Mouse (Mus musculus): ENCODE results near the gene Ankrd54. TPM values are rescaled to one million over a fixed set of nuclear protein-coding genes. Genes with fewer than 3 reads are reported as not detected.
A peak's percentile ranks its signal among the peaks of the same experiment; 100 is the strongest.

The Ankrd54 gene
- polyA plus RNA-seq, 1 experiment from 2014 or later, result 61.0 TPM

DNA sequence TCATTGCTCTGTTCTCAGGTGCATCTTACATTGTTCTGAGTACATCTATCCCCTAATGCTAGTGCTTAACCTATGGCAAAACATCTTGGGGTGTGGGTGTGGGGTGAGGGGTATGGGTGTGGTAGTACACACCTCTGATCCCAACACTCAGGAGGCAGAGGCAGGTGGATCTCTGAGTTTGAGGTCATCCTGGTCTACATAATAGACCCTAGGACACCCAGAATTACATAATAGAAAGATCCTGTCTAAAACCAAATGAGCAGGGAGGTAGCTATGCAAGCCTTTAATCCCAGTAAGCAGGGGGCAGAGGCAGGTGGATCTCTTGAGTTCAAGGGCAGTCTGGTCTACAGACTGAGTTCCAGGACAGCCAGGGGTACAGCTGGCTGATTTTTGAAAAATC is 11.1 kb upstream of the Ankrd54 start:
- Histone ChIP-seq H3K4me2 (no peak overlapping the region), H3K4me3 (no peak overlapping the region), H3K27me3 (replicated peaks) (no peaks in the 10 kb centered on the region), H3K4me1 (peaks cover 23% of the 10 kb centered on the region), H3K27ac (no peak overlapping the region), H3K9ac (no peak overlapping the region), H3K36me3 (replicated peaks) (peaks cover 16% of the 10 kb centered on the region), H3K9me3 (no peaks in the 10 kb centered on the region)
- ATAC-seq (replicated peaks), result no peak

DNA sequence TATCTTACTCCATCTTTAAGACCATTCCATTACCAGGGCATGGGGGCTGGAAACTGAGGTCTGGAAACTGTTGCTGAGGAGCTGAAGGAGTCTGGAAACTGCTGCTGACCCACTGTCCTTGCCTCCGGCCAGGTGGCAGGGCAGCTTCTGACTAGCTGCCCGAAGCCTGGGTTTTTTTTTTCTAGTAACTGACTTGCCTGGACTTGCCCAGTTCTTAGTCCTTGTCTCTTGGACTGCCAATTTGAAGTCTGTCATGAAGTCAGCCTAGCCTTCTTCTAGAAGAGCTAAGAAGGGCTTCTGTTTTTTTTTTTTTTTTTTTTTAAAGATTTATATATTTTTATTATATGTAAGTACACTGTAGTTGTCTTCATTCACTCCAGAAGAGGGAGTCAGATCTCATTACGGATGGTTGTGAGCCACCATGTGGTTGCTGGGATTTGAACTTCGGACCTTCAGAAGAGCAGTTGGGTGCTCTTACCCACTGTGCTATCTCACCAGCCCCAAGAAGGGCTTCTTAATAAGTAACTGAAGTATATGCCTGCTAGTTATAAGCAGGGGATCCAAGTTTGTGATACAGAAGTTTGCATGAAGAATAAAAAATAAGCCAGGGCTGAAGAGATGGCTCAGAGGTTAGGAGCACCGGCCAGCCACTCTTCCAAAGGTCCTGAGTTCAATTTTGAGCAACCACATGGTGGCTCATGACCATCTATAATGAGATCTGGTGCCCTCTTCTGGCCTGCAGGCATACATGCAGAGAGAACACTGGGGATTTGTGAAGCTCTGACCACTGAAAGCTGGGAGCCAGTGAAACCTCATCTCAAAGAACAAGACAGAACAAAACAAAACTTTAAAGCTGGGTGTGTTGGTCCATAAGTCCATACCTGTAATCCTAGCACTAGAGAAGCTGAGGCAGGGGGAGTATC is 8.7 kb upstream of the Ankrd54 start:
- Histone ChIP-seq H3K27ac (no peak overlapping the region), H3K27me3 (replicated peaks) (no peaks in the 10 kb centered on the region), H3K36me3 (replicated peaks) (no peaks in the 10 kb centered on the region), H3K9me3 (no peaks in the 10 kb centered on the region), H3K4me1 (peaks cover 16% of the 10 kb centered on the region), H3K4me3 (no peak overlapping the region), H3K9ac (no peak overlapping the region), H3K4me2 (no peak overlapping the region)
- WGBS, result 69% methylated on average over 5 of the region's 5 CpGs
- ATAC-seq (replicated peaks), result no peak

DNA sequence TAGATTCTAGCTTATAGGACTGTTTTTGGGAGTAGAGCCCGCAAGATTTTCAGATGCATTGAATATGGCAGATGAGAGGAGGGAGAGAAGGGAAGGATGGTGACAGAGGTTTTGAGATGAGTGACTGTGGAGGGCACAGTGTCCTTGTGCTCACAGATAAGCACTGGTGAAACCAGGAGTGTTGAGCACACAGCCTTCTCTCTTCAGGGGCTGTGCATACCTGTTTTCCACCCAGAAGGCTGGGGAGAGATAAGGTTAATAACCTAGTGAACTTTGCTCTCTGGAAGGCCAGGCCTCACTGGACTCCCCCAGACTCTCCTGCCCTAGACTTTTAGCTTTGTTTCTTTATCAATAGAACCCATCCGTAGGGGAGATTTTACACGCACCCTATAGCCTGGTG is 5.7 kb upstream of the Ankrd54 start:
- no peak overlapping the region for H3K9ac ChIP-seq
- no peak overlapping the region for H3K4me2 ChIP-seq
- no peaks in the 10 kb centered on the region for H3K9me3 ChIP-seq
- H3K4me1 ChIP-seq, result peaks cover 5% of the 10 kb centered on the region
- no peak for ATAC-seq (replicated peaks)
- H3K27me3 ChIP-seq (replicated peaks), result no peaks in the 10 kb centered on the region
- H3K27ac ChIP-seq, result no peak overlapping the region
- WGBS, result 86% methylated on average over 3 of the region's 3 CpGs
- no peaks in the 10 kb centered on the region for H3K36me3 ChIP-seq (replicated peaks)
- no peak overlapping the region for H3K4me3 ChIP-seq

DNA sequence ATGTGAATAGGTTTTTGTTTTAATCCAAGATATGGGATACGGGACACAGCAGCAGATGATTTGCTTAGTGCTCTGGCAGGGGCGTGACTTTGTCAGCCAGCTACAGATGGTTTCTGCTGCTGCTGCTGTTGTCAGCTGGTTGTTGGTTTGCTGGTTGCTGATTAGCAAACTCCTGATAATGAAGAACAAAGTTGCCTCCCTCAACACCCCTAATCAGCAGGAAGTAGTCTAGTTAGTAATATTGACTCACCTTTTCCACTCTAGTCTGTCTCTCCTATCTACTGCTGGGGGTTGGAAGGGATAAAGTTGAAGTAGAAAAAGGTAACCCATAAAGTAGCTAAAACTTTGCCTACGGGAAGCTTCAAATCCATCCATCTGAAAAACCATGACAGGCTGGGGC is 4.9 kb upstream of the Ankrd54 start:
- H3K27ac ChIP-seq, result no peak overlapping the region
- no peak overlapping the region for H3K4me3 ChIP-seq
- H3K36me3 ChIP-seq (replicated peaks), result no peaks in the 10 kb centered on the region
- no peaks in the 10 kb centered on the region for H3K9me3 ChIP-seq
- WGBS, result 76% methylated on average over 3 of the region's 3 CpGs
- H3K4me1 ChIP-seq, result peaks cover 7% of the 10 kb centered on the region
- no peak for ATAC-seq (replicated peaks)
- H3K27me3 ChIP-seq (replicated peaks), result no peaks in the 10 kb centered on the region
- H3K9ac ChIP-seq, result no peak overlapping the region
- H3K4me2 ChIP-seq, result no peak overlapping the region

DNA sequence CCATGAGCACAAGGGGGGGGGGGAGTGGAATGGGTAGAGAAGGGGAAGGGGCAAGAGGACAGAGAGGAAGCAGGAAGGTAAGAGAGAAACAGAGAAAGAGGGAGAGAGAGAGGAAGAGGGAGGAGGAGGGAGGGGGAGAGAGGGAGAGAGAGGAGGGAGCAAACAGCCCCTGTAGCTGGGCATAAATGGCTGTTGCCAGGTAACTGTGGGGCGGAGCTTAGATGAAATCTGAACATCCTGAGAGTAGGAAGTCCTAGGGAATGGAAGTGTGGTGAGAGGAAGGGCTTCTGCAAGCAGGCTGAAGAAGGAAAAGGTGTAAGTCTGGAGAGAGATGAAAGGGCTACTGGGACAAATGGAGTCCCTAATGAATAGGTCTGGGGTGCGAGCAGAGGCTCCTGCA is 3.6 kb upstream of the Ankrd54 start:
- Histone ChIP-seq H3K27ac (no peak overlapping the region), H3K4me1 (peaks cover 17% of the 10 kb centered on the region), H3K9me3 (no peaks in the 10 kb centered on the region), H3K36me3 (replicated peaks) (no peaks in the 10 kb centered on the region), H3K4me2 (no peak overlapping the region), H3K27me3 (replicated peaks) (no peaks in the 10 kb centered on the region), H3K9ac (no peak overlapping the region), H3K4me3 (no peak overlapping the region)
- WGBS, result 63% methylated on average over 2 of the region's 2 CpGs
- no peak for ATAC-seq (replicated peaks)

DNA sequence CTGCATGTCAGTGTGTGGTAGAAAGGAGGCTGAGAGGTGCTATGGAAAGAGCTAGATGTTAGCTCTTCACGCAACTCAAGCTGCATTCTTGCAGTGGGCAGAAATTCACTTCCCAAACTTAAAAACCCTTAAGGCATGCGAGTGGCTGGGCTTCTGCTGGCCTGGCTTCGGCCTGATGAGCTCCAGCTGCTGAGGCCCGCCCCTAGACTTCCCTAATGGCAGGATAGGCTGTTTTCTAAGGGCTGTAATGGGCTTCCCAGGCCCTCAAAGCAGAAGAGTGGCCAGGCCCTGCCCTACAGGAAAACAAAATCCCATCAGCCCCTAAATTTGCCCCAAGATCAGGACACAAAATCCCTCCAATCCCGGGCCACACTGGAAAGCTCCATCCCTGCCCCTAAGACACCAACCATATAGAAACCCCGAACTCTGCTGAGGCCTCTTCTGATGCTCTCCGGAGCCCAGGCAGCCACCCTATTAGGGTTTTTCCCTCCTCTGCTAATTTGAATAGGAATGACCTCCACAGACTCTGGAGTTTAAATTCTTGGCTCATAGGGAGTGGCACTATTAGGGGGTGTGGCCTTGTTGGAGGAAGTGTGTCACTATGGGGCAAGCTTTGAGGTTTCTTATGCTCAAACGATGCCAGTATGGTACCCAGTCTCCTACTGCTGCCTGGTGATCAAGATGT is 2.5 kb upstream of the Ankrd54 start:
- H3K27me3 ChIP-seq (replicated peaks), result no peaks in the 10 kb centered on the region
- ATAC-seq (replicated peaks), result no peak
- H3K27ac ChIP-seq, result no peak overlapping the region
- no peak overlapping the region for H3K4me3 ChIP-seq
- no peak overlapping the region for H3K4me2 ChIP-seq
- H3K9me3 ChIP-seq, result no peaks in the 10 kb centered on the region
- 72% methylated on average over 8 of the region's 8 CpGs for WGBS
- H3K36me3 ChIP-seq (replicated peaks), result peaks cover 6% of the 10 kb centered on the region; the same call in 1 of the 2 replicates
- H3K9ac ChIP-seq, result no peak overlapping the region
- peaks cover 22% of the 10 kb centered on the region for H3K4me1 ChIP-seq

DNA sequence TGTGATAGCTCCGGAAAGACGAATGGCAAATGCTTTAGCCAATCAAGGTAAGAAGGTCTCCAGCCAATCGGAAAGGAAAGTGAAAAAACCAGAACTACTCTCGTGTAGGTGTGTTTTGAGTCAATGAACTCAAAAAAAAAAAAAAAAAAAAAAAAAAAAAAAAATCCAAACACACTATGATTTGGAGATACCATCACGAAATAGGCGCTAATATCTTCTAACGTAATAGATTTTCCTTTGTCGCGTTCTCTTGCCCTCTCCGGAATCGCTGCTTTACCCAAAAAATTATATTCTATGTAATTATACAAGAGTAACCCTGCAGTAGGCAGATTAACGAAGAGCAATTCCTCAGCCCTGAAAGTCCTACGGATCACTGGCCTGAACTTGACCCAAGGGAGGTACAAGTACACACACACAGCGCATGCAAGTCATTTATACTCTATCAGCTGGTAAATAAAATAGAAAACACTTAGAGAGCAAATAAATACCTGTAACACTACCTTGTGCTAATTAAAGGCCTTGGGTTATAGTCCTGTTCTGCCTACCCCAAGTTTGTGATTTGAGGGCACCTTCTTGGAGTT is 557 bp upstream of the Ankrd54 start:
- Histone ChIP-seq H3K27ac (peak overlapping the region; percentile 49), H3K4me3 (peak overlapping the region; percentile 26), H3K4me1 (peaks cover 22% of the 10 kb centered on the region), H3K36me3 (replicated peaks) (peaks cover 6% of the 10 kb centered on the region; the same call in 1 of the 2 replicates), H3K27me3 (replicated peaks) (no peaks in the 10 kb centered on the region), H3K9ac (no peak overlapping the region), H3K4me2 (peak overlapping the region; percentile 48), H3K9me3 (no peaks in the 10 kb centered on the region)
- 11% methylated on average over 14 of the region's 14 CpGs for WGBS
- ATAC-seq (replicated peaks), result no peak

DNA sequence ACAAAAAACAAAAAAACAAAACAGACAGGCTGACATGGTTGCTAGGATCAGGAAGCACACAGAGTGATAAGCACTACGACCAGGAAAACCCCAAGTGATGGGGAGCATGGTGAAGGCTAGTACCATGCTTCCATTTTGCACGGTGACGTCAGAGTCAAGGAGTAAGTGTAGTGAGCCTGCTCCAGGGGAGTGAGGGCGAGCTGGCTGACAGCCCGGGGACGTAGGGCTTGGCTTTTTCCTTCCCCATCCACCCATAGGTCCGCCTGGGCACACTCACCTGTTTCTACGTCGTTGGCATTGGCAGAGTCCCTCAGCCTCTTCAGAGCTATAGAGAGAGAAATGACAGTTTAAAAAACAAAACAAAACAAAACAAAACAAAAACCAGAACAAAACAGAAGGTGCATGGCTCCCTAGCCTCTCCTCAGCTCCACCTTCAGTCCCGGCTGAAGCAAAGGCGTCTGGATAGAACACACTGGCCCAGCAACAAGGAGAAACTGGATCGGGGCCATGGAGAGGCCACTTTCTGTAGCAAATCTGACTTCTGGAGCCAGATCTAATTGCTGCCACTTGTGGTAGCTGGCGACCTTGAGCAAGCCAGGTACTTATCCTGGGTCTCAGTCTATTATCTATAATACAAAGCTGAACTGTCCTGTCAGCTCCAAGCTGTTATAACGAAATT is 1.7 kb downstream of the Ankrd54 start:
- no peak overlapping the region for H3K4me3 ChIP-seq
- H3K27me3 ChIP-seq (replicated peaks), result no peaks in the 10 kb centered on the region

DNA sequence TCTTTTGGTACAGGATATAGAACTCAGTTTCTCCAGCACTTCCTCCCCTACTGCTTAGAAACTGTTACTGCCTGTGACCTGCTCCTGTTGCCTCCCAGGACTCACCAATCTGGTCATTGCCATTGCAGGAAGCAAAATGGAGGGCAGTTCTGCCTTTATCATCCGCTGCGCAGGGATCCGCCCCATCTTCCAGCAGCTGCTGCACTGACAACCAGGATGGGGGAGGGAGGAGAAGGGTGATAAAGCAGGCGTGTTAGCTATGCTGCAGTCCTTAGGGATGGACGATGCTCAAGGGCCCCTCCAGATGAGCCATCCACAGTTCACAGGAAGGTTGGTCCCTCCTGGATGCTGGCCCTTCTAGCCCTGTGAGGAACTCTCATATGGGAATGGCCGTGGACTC is 4.8 kb downstream of the Ankrd54 start:
- Histone ChIP-seq H3K4me1 (peaks cover 15% of the 10 kb centered on the region), H3K4me3 (no peak overlapping the region), H3K9ac (no peak overlapping the region), H3K27me3 (replicated peaks) (no peaks in the 10 kb centered on the region), H3K9me3 (no peaks in the 10 kb centered on the region), H3K36me3 (replicated peaks) (peaks cover 41% of the 10 kb centered on the region), H3K4me2 (no peak overlapping the region), H3K27ac (no peak overlapping the region)
- 94% methylated on average over 6 of the region's 6 CpGs for WGBS
- ATAC-seq (replicated peaks), result no peak

More for the DNA sequence above, 1.7 kb downstream of the Ankrd54 start:
- H3K27ac ChIP-seq, result no peak overlapping the region
- H3K4me1 ChIP-seq, result peaks cover 22% of the 10 kb centered on the region
- H3K9ac ChIP-seq, result no peak overlapping the region
- H3K9me3 ChIP-seq, result no peaks in the 10 kb centered on the region
- no peak for ATAC-seq (replicated peaks)
- H3K36me3 ChIP-seq (replicated peaks), result peaks cover 18% of the 10 kb centered on the region
- 83% methylated on average over 14 of the region's 14 CpGs for WGBS
- no peak overlapping the region for H3K4me2 ChIP-seq

DNA sequence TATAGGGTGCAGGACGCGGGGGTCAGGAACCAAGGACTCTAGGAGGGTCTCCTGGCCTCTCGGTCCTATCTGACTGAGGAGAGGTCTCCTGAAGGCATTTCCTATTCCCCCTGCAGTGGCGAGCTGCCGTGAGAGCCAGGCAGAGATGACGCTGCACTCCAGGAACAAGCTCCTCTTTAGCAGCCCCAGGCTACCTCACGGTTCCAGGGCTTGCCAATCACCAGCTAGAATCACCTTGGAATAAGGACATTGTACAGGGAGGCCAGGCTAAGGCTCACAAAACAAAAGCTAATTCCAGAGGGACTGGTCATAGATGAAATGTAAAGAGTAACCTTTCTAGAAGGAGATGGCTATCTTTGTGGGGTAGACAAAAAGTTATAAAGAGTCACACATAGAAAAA is 6.1 kb downstream of the Ankrd54 start:
- no peaks in the 10 kb centered on the region for H3K27me3 ChIP-seq (replicated peaks)
- peaks cover 41% of the 10 kb centered on the region for H3K36me3 ChIP-seq (replicated peaks)
- no peak overlapping the region for H3K4me2 ChIP-seq
- no peak for ATAC-seq (replicated peaks)
- no peak overlapping the region for H3K9ac ChIP-seq
- no peaks in the 10 kb centered on the region for H3K9me3 ChIP-seq
- 95% methylated on average over 7 of the region's 7 CpGs for WGBS
- H3K4me3 ChIP-seq, result no peak overlapping the region
- peaks cover 9% of the 10 kb centered on the region for H3K4me1 ChIP-seq
- no peak overlapping the region for H3K27ac ChIP-seq

DNA sequence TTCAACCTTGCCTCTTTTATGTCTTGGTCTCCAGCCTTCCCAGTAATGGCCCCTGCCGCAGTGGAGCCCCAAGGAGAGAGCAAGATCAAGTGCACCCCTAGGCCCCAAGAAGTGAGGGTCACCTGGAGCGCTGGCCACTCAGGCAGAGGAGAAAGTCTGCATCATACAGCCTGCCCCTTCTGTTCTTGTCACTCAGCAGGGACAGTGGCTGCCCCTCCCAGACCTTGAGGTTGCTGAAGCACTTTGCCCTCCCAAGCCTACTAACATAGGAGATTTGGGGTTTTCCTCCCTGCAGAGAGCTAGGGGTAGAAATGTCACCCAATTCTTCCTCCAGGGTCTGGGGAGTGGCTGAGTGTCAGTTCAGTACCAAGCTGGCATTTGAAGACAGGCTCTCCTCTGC is 10.3 kb downstream of the Ankrd54 start:
- no peak overlapping the region for H3K9ac ChIP-seq
- ATAC-seq (replicated peaks), result no peak
- WGBS, result 81% methylated on average over 2 of the region's 2 CpGs

More for the DNA sequence above, 10.3 kb downstream of the Ankrd54 start:
- Histone ChIP-seq H3K9me3 (no peaks in the 10 kb centered on the region), H3K36me3 (replicated peaks) (peaks cover 31% of the 10 kb centered on the region), H3K4me1 (no peaks in the 10 kb centered on the region), H3K27me3 (replicated peaks) (no peaks in the 10 kb centered on the region), H3K27ac (no peak overlapping the region), H3K4me2 (no peak overlapping the region), H3K4me3 (no peak overlapping the region)

Data from midbrain, embryonic 15.5 days (tissue).